Mouse (Mus musculus) erythroblast, embryonic 14.5 days (primary cell): Measurements from ENCODE around the gene Arl15. TPM values are rescaled to one million over a fixed set of nuclear protein-coding genes. Genes with fewer than 3 reads are reported as not detected.

ENCODE experiments used
- H3K27me3 ChIP-seq: 2 replicates; pipeline ENCODE4 v1.6.1; 2012; ENCODE audit warnings: inconsistent platforms; ENCODE audit not compliant: control insufficient read depth
- H3K36me3 ChIP-seq: 2 replicates; pipeline ENCODE4 v1.6.1; 2012; ENCODE audit warnings: mild to moderate bottlenecking, inconsistent platforms; ENCODE audit not compliant: control insufficient read depth
- H3K4me1 ChIP-seq: 2 replicates; pipeline ENCODE4 v1.6.1; 2012; ENCODE audit warnings: inconsistent platforms; ENCODE audit not compliant: control insufficient read depth
- H3K4me3 ChIP-seq: replicated peaks from 2 replicates; pipeline ENCODE3; 2012; ENCODE audit warnings: moderate library complexity, mild to moderate bottlenecking, inconsistent platforms
- H3K9me3 ChIP-seq: 2 replicates; pipeline ENCODE4 v1.6.1; 2012; ENCODE audit warnings: low read length, inconsistent platforms, mixed read lengths; ENCODE audit not compliant: control insufficient read depth
- GATA1 ChIP-seq: IDR thresholded peaks from 2 replicates; pipeline ENCODE4 v1.6.1; 2012; ENCODE audit warnings: low read length, inconsistent platforms, mixed read lengths
- TAL1 ChIP-seq: IDR thresholded peaks from 3 replicates; pipeline ENCODE4 v1.6.1; 2012; ENCODE audit warnings: low read length, inconsistent platforms, mixed read lengths
- polyA plus RNA-seq: library from polyadenylated mRNA; stranded (reverse); fragments of >175 nt; gene quantifications from 2 replicates; pipeline ENCODE4 v1.2.3, GENCODE M21; 2012

Arl15 gene
- 0.06 TPM in 1 of 2 replicates, not detected in the other for polyA plus RNA-seq

GRCm38 (mm10) chr13:113794039-113794704 lies at the start of gene Arl15:
Arl15 (plus strand) TSS chr13:113794505.
- Histone ChIP-seq H3K9me3 (no peaks in the 10 kb centered on the region), H3K4me1 (peaks cover 36% of the 10 kb centered on the region), H3K4me3 (peak within 1 kb of the TSS; percentile 89), H3K36me3 (peaks cover 4% of the 10 kb centered on the region), H3K27me3 (no peaks in the 10 kb centered on the region)
- TF ChIP-seq GATA1: no peak; the same call in 1 of the 2 replicates
- TF ChIP-seq TAL1: no peak

GRCm38 (mm10) chr13:113745301-113745700 lies 49.0 kb upstream of the Arl15 start:
- H3K36me3 ChIP-seq: no peaks in the 10 kb centered on the region
- no peaks in the 10 kb centered on the region for H3K9me3 ChIP-seq
- no peak overlapping the region for H3K4me3 ChIP-seq
- no peaks in the 10 kb centered on the region for H3K27me3 ChIP-seq
- H3K4me1 ChIP-seq: no peaks in the 10 kb centered on the region
- TF ChIP-seq TAL1: no peak
- no peak for TF ChIP-seq GATA1

- no peak overlapping the region for H3K4me3 ChIP-seq
- H3K4me1 ChIP-seq: no peaks in the 10 kb centered on the region
- H3K27me3 ChIP-seq: no peaks in the 10 kb centered on the region
- peaks cover 2% of the 10 kb centered on the region; the same call in 1 of the 2 replicates for H3K9me3 ChIP-seq
- no peaks in the 10 kb centered on the region for H3K36me3 ChIP-seq
- TF ChIP-seq GATA1 (no peak), TAL1 (no peak)
These were observed 43.5 kb upstream of the Arl15 start for GRCm38 (mm10) chr13:113750766-113751165.

GRCm38 (mm10) chr13:113754731-113755689 lies 39.3 kb upstream of the Arl15 start:
- no peaks in the 10 kb centered on the region for H3K27me3 ChIP-seq
- TF ChIP-seq GATA1: no peak
- no peak for TF ChIP-seq TAL1
- no peaks in the 10 kb centered on the region for H3K36me3 ChIP-seq

GRCm38 (mm10) chr13:113755779-113756178 lies 38.5 kb upstream of the Arl15 start:
- no peak for TF ChIP-seq GATA1
- TF ChIP-seq TAL1: no peak

More at GRCm38 (mm10) chr13:113754731-113755689, 39.3 kb upstream of the Arl15 start:
- H3K9me3 ChIP-seq: peaks cover 2% of the 10 kb centered on the region; the same call in 1 of the 2 replicates
- H3K4me1 ChIP-seq: no peaks in the 10 kb centered on the region
- no peak overlapping the region for H3K4me3 ChIP-seq

GRCm38 (mm10) chr13:113761717-113762116 lies 32.6 kb upstream of the Arl15 start:
- Histone ChIP-seq H3K27me3 (no peaks in the 10 kb centered on the region), H3K36me3 (no peaks in the 10 kb centered on the region), H3K4me3 (no peak overlapping the region), H3K4me1 (peaks cover 2% of the 10 kb centered on the region; the same call in 1 of the 2 replicates), H3K9me3 (no peaks in the 10 kb centered on the region)
- TF ChIP-seq GATA1 (no peak), TAL1 (no peak)

More at GRCm38 (mm10) chr13:113755779-113756178, 38.5 kb upstream of the Arl15 start:
- Histone ChIP-seq H3K4me1 (no peaks in the 10 kb centered on the region), H3K36me3 (no peaks in the 10 kb centered on the region), H3K4me3 (no peak overlapping the region), H3K9me3 (peaks cover 2% of the 10 kb centered on the region; the same call in 1 of the 2 replicates), H3K27me3 (no peaks in the 10 kb centered on the region)

- H3K4me1 ChIP-seq: peaks cover 2% of the 10 kb centered on the region; the same call in 1 of the 2 replicates
- H3K36me3 ChIP-seq: no peaks in the 10 kb centered on the region
- H3K4me3 ChIP-seq: no peak overlapping the region
These were observed 31.4 kb upstream of the Arl15 start for GRCm38 (mm10) chr13:113762766-113763516.

GRCm38 (mm10) chr13:113765411-113765810 lies 28.9 kb upstream of the Arl15 start:
- Histone ChIP-seq H3K27me3 (no peaks in the 10 kb centered on the region), H3K36me3 (no peaks in the 10 kb centered on the region), H3K9me3 (no peaks in the 10 kb centered on the region), H3K4me1 (peaks cover 2% of the 10 kb centered on the region; the same call in 1 of the 2 replicates), H3K4me3 (no peak overlapping the region)
- TF ChIP-seq GATA1 (no peak), TAL1 (no peak)

More at GRCm38 (mm10) chr13:113762766-113763516, 31.4 kb upstream of the Arl15 start:
- no peak for TF ChIP-seq GATA1
- TF ChIP-seq TAL1: no peak
- no peaks in the 10 kb centered on the region for H3K27me3 ChIP-seq
- H3K9me3 ChIP-seq: no peaks in the 10 kb centered on the region
